Mouse (Mus musculus): Measurements from ENCODE around the gene Slc30a10.

Gene Slc30a10

GRCm38 (mm10) chr1:185460096-185460495 lies 5.4 kb downstream of the Slc30a10 start:
- DNase-seq (ENCODE audit: extremely low read depth, insufficient read length, low spot score): no peak

- DNase-seq (ENCODE audit: extremely low read depth, insufficient read length, low spot score): no peak
Observed at GRCm38 (mm10) chr1:185462889-185463288, 8.2 kb downstream of the Slc30a10 start.

GRCm38 (mm10) chr1:185469551-185470021 lies 14.9 kb downstream of the Slc30a10 start:
- DNase-seq (ENCODE audit: extremely low read depth, insufficient read length, low spot score): no peak

- no peak for DNase-seq (ENCODE audit: extremely low read depth, insufficient read length, low spot score)
Observed at GRCm38 (mm10) chr1:185472025-185472720, 17.5 kb downstream of the Slc30a10 start.

- DNase-seq (ENCODE audit: extremely low read depth, insufficient read length, low spot score): no peak
Observed at GRCm38 (mm10) chr1:185472730-185473129, 18.1 kb downstream of the Slc30a10 start.

GRCm38 (mm10) chr1:185473437-185473836 lies 18.8 kb downstream of the Slc30a10 start:
- DNase-seq (ENCODE audit: extremely low read depth, insufficient read length, low spot score): no peak

- DNase-seq (ENCODE audit: extremely low read depth, insufficient read length, low spot score): no peak
Observed at GRCm38 (mm10) chr1:185479861-185480260, 25.2 kb downstream of the Slc30a10 start.

GRCm38 (mm10) chr1:185482001-185482761 lies 27.5 kb downstream of the Slc30a10 start:
- DNase-seq (ENCODE audit: extremely low read depth, insufficient read length, low spot score): no peak

- no peak for DNase-seq (ENCODE audit: extremely low read depth, insufficient read length, low spot score)
Observed at GRCm38 (mm10) chr1:185482762-185483161, 28.1 kb downstream of the Slc30a10 start.

- no peak for DNase-seq (ENCODE audit: extremely low read depth, insufficient read length, low spot score)
Observed at GRCm38 (mm10) chr1:185483356-185484057, 28.9 kb downstream of the Slc30a10 start.

- DNase-seq (ENCODE audit: extremely low read depth, insufficient read length, low spot score): no peak
Observed at GRCm38 (mm10) chr1:185484281-185484680, 29.6 kb downstream of the Slc30a10 start.

- DNase-seq (ENCODE audit: extremely low read depth, insufficient read length, low spot score): no peak
Observed at GRCm38 (mm10) chr1:185489893-185490292, 35.2 kb downstream of the Slc30a10 start.

GRCm38 (mm10) chr1:185490603-185491002 lies 36.0 kb downstream of the Slc30a10 start:
- no peak for DNase-seq (ENCODE audit: extremely low read depth, insufficient read length, low spot score)

GRCm38 (mm10) chr1:185493439-185494034 lies 38.9 kb downstream of the Slc30a10 start:
- no peak for DNase-seq (ENCODE audit: extremely low read depth, insufficient read length, low spot score)

- DNase-seq (ENCODE audit: extremely low read depth, insufficient read length, low spot score): no peak
Observed at GRCm38 (mm10) chr1:185496791-185497460, 42.3 kb downstream of the Slc30a10 start.

- DNase-seq (ENCODE audit: extremely low read depth, insufficient read length, low spot score): no peak
Observed at GRCm38 (mm10) chr1:185500602-185501001, 46.0 kb downstream of the Slc30a10 start.

GRCm38 (mm10) chr1:185501801-185502340 lies 47.2 kb downstream of the Slc30a10 start:
- DNase-seq (ENCODE audit: extremely low read depth, insufficient read length, low spot score): no peak

- no peak for DNase-seq (ENCODE audit: extremely low read depth, insufficient read length, low spot score)
Observed at GRCm38 (mm10) chr1:185502550-185502949, 47.9 kb downstream of the Slc30a10 start.

- DNase-seq (ENCODE audit: extremely low read depth, insufficient read length, low spot score): no peak
Observed at GRCm38 (mm10) chr1:185509042-185509441, 54.4 kb downstream of the Slc30a10 start.

- DNase-seq (ENCODE audit: extremely low read depth, insufficient read length, low spot score): no peak
Observed at GRCm38 (mm10) chr1:185511306-185511705, 56.7 kb downstream of the Slc30a10 start.
